Mouse (Mus musculus): ENCODE results near the gene Lif. TPM values are rescaled to one million over a fixed set of nuclear protein-coding genes. Genes with fewer than 3 reads are reported as not detected.

Gene Lif
- total RNA-seq, 2 experiments from 2014 or later: 0.31 to 6.7 TPM

- ATAC-seq (ENCODE audit: poor library complexity, severe bottlenecking): peak; percentile 76
Observed at GRCm38 (mm10) chr11:4294495-4295351, 37.4 kb downstream of the Lif start.

GRCm38 (mm10) chr11:4296610-4297275 lies 39.4 kb downstream of the Lif start:
- peak; percentile 58 for ATAC-seq (ENCODE audit: poor library complexity, severe bottlenecking)

- no peak for ATAC-seq (ENCODE audit: poor library complexity, severe bottlenecking)
Observed at GRCm38 (mm10) chr11:4297753-4298152, 40.4 kb downstream of the Lif start.

GRCm38 (mm10) chr11:4298615-4299014 lies 41.3 kb downstream of the Lif start:
- ATAC-seq (ENCODE audit: poor library complexity, severe bottlenecking): no peak

- no peak for ATAC-seq (ENCODE audit: poor library complexity, severe bottlenecking)
Observed at GRCm38 (mm10) chr11:4299191-4299590, 41.8 kb downstream of the Lif start.

GRCm38 (mm10) chr11:4299735-4300474 lies 42.5 kb downstream of the Lif start:
- ATAC-seq (ENCODE audit: poor library complexity, severe bottlenecking): no peak

GRCm38 (mm10) chr11:4300683-4301082 lies 43.3 kb downstream of the Lif start:
- ATAC-seq (ENCODE audit: poor library complexity, severe bottlenecking): no peak

- no peak for ATAC-seq (ENCODE audit: poor library complexity, severe bottlenecking)
Observed at GRCm38 (mm10) chr11:4302363-4302913, 45.1 kb downstream of the Lif start.

- ATAC-seq (ENCODE audit: poor library complexity, severe bottlenecking): no peak
Observed at GRCm38 (mm10) chr11:4303033-4303432, 45.7 kb downstream of the Lif start.

- ATAC-seq (ENCODE audit: poor library complexity, severe bottlenecking): no peak
Observed at GRCm38 (mm10) chr11:4304203-4304602, 46.8 kb downstream of the Lif start.

- ATAC-seq (ENCODE audit: poor library complexity, severe bottlenecking): no peak
Observed at GRCm38 (mm10) chr11:4305090-4305489, 47.7 kb downstream of the Lif start.

- ATAC-seq (ENCODE audit: poor library complexity, severe bottlenecking): no peak
Observed at GRCm38 (mm10) chr11:4306086-4306485, 48.7 kb downstream of the Lif start.

GRCm38 (mm10) chr11:4308060-4308513 lies 50.7 kb downstream of the Lif start:
- ATAC-seq (ENCODE audit: poor library complexity, severe bottlenecking): no peak

- peak; percentile 18; the same call in 1 of the 2 replicates for ATAC-seq (ENCODE audit: poor library complexity, severe bottlenecking)
Observed at GRCm38 (mm10) chr11:4308514-4309450, 51.4 kb downstream of the Lif start.

- no peak for ATAC-seq (ENCODE audit: poor library complexity, severe bottlenecking)
Observed at GRCm38 (mm10) chr11:4309613-4310012, 52.3 kb downstream of the Lif start.

- ATAC-seq (ENCODE audit: poor library complexity, severe bottlenecking): no peak
Observed at GRCm38 (mm10) chr11:4310324-4310723, 53.0 kb downstream of the Lif start.

- no peak for ATAC-seq (ENCODE audit: poor library complexity, severe bottlenecking)
Observed at GRCm38 (mm10) chr11:4312180-4312579, 54.8 kb downstream of the Lif start.

GRCm38 (mm10) chr11:4317287-4317686 lies 59.9 kb downstream of the Lif start:
- no peak for ATAC-seq (ENCODE audit: poor library complexity, severe bottlenecking)

GRCm38 (mm10) chr11:4318011-4318410 lies 60.7 kb downstream of the Lif start:
- ATAC-seq (ENCODE audit: poor library complexity, severe bottlenecking): no peak
